Mouse (Mus musculus) layer of hippocampus, adult 9-10 months (tissue): ENCODE results near the gene Snapc4.

ENCODE experiments used
- DNase-seq: peaks from one replicate; pipeline ENCODE4 v3.0.0; 2022; ENCODE audit warnings: low spot score

Gene Snapc4

GRCm38 (mm10) chr2:26339204-26339551 is 41.3 kb downstream of the Snapc4 start:
- no peak for DNase-seq

DNA sequence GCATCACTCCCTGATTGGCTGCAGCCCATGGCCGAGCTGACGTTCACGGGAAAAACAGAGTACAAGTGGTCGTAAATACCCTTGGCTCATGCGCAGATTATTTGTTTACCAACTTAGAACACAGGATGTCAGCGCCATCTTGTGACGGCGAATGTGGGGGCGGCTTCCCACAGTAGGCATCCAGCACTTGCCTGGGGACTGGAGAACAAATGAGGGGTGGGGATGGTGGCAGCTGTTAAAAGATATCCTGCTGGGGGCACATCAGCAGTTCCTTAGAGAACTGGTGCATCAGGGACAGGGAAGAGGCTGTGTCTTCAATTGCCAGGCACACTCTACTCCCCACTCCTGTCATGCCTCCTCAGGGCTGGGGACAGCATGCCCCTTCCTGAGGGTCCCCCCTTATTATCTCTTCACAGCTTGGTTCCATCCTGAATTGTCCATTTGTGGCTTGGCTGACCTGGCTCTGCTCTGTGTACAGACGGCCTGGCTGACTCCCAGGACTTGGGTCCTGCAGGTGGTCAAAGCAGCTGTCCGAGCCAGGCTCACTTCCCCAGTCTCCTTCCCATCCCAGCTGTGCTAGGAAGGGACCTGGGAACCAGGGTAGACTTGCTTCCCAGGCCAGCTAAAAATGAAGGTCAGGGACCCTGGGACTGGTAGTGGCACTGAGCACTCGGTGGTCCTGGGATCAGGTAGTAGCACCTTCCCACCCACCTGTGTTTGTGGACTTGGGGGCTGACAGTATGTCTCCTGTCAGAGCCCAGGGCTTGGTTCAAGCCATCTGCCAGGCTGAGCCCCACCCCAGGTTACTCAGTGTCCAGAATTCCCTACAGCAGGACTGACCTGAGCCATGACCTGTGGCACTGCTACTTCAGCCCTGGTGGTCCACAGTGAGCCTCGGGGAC is 41.9 kb downstream of the Snapc4 start:
- no peak for DNase-seq

- no peak for DNase-seq
These were observed 49.8 kb downstream of the Snapc4 start for GRCm38 (mm10) chr2:26330702-26331101.

DNA sequence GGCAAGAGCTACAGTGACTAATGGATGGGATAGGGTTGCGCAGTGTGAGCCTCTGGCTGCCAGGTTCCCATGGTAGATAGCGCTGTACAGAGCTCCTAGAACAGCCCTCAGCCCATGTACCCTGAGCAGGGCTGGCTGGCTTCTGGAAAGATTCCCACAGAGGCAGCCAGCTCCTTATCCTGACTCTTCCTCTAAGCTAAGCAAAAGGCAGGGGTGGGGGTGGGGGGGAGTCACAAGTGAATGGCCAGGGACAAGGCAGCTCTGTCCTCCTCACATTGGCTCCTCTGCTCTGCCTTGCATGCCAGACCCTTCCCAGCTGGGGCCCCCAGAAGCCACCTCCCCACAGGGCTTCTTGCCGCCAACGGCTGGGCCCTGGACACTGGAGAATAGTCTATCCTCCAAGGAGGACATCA is 50.4 kb downstream of the Snapc4 start:
- no peak for DNase-seq

DNA sequence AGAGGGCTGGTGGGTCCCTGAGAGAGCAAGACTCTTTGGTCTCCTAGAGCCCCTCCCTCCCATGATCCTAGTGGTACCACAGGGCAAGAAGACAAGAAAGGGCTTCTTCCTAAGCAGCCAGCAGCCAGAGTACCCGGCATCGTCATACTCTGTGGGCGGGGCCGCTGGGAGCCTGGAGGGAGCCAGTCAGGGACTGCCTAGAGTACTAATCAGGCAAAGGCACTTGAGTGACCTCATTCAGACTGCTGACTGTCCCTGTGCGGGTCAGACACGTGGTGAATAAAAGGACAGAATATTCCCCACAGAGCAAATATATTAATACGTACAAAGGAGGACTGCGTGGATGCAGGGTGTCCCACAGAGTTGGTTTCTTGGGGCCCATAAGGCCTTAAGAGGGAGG is 51.1 kb downstream of the Snapc4 start:
- no peak for DNase-seq

DNA sequence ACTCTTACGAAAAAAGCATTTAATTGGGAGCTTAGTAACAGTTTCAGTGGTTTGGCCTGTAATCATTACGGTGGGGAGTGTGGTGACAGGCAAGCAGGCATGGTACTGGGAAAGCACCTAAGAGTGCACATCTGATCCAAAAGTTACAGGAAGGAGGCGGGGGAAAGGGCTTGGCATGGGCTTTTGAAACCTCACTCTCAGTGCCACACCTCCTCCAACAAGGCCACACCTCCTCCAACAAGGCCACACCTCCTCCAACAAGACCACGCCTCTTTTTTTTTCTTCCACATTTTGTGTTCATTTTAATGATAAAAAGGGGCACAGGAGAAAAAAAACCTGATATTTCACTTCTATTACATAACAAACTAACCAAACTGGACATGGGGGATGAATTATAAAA is 52.6 kb downstream of the Snapc4 start:
- DNase-seq: no peak

GRCm38 (mm10) chr2:26325386-26326181 is 54.9 kb downstream of the Snapc4 start:
- no peak for DNase-seq

DNA sequence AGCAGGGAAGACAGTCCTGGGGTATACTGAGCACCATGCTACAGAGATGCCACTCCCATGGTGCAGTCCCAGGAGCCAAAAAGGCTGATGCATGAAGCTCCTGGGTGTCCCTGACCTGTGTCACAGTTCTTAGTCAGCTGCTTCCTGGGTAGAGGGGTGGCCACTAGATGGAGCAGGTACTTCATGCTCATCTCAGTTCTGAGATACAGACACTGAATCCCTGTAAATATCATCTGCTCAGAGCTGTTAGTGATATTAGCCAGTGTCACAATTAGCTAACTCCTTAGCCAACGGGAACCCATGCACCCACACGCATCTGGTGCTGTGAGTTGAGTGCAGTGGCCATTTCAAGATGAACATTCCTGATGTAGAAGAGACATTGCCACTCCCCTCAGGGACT is 55.5 kb downstream of the Snapc4 start:
- no peak for DNase-seq

GRCm38 (mm10) chr2:26323589-26324325 is 56.7 kb downstream of the Snapc4 start:
- DNase-seq: no peak

DNA sequence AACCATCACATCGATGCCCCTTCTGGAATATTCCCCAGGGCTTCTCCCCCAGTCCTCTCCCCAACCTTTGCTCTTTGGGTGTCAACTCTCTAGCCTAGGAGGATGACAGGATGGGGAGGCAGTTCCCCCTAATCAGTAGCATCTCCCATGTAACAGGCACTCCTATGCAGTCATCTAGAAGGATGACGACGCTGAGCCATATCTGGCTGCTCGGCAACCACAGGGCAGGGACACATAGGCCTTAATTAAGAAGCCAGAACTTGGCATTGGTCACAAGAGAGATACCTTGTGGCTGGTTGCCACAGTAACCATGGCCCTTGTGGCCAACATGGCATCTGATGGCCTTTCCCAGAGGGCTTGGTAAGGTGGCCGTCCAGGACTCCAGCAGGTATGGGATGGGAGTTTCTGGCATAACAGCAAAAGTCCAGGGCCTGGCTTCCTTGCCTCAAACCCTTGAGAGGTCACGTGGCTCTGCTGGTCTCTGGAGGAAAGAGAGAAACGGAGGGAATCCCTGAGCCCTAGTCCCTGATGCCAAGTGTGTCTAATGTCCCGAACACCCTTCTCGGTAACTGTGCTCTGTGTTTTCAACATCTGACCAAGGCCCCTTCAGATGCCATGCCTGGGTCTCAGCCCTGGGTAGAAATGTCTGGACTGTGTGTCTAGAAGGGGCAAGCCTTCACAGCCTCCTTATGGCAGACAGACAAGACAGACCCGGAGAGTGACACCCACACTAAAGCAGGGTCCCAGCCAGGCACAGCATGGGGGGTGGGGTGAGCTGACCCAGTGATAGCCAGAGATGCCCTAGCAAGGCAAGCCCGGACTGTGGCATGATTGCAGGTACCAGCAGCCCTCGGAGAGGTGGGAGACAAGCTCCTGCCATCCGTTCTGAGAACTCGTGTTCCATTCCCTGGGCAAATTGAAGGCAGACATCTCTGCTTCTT is 59.9 kb downstream of the Snapc4 start:
- DNase-seq: no peak

DNA sequence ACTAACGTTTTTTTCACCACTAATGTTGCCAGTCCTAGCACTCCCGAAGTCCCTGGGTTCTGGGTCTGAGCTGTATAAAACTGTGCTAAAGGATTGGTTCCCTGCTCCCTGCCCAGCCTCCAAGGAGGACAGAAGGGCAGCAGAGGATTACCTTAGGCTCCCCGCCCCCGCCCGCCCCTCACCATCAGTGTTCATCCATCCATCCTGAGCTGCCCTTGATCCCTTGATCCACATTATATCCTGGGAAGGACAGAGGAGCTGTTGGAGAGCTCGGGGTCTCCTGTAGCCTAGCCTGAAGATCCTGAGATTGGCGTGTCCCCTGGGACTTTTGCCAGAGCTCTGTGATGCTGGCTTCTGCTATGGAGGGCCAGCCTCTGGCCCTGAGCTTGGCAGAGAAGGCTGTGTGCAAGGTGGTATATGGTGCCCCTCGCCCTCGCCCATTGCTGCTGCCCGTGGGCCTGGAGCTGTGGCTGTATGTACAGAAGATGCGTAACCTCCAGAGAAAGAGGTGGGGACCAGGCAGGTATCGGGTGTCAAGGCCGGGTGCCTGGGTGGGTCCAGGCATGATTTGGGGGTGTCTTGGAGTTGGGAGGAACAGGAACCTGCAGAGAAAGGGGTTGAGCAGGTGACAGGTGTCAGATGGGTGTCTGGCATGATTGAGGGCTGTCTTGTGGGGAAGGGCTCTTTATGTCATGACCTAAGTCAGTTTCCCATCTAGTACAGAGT is 60.8 kb downstream of the Snapc4 start:
- no peak for DNase-seq

GRCm38 (mm10) chr2:26319109-26319508 is 61.3 kb downstream of the Snapc4 start:
- DNase-seq: no peak

- DNase-seq: no peak
These were observed 62.3 kb downstream of the Snapc4 start for GRCm38 (mm10) chr2:26317991-26318672.

DNA sequence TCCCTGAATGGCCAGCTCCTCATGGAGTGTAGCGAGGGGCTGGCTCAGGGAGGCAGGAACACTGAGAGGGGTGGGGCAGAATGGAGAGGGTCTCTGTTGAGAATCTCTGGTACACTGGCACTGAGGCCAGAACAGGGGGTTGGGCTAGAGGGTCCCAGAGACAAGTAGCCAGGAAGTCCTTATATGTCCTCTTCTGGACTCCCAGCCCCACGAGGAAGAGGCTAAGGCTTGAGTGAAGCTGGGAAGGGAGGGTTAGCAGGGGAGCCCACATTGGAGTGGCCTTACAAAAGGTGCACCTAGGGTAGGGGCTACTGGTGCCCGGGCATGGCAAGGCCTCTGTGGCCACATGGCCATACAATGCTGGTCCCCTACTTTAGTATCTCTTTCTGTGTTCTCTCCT is 63.1 kb downstream of the Snapc4 start:
- no peak for DNase-seq

DNA sequence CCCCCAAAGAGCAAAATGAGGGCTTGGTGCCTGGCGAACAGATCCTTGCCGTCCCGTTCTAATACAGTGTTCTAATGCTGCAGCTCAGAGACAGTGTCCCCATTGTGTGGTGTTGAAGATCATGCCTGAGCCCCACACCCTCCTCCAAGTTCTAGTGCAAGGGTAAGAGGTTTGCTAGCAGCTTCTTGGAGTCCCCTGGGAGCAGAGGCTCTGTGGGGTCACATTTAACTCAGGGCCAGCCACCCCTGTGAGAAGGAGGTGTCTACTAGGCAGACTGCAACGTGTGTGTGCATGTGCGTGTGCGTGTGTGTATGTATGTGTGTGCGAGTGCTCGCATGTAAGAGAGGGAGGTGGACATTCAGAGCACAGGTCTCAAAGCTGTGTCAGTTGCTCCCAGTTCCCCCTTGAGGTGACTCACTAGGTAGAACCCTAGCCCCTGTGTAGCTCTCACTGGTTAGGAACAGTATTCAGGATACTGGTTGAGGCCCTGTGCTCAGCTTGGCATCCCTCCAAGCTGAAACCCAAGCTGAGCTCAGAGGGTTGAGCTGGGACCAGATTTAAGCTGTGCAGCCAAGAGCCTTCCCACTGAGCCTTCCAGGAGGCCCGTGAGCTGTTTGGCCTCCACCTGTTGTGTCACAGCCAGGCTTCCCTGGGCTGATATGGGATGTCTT is 63.7 kb downstream of the Snapc4 start:
- no peak for DNase-seq

- no peak for DNase-seq
These were observed 64.5 kb downstream of the Snapc4 start for GRCm38 (mm10) chr2:26315925-26316311.

GRCm38 (mm10) chr2:26315072-26315924 is 65.2 kb downstream of the Snapc4 start, which contains the start of gene Gpsm1:
Gpsm1 (plus strand) TSS chr2:26315515.
- no peak for DNase-seq

- no peak for DNase-seq
These were observed 66.0 kb downstream of the Snapc4 start for GRCm38 (mm10) chr2:26314281-26315071.
